Mouse (Mus musculus) frontal cortex, postnatal 10 days (tissue): ENCODE results near the gene Slc6a2.

ENCODE experiments used
- DNase-seq, 2 experiments: peaks; one replicate each; pipeline ENCODE4 v3.0.0; 2022; ENCODE audit warnings: low spot score in 2 of 2, mixed read lengths in 1 of 2

Slc6a2 gene

DNA sequence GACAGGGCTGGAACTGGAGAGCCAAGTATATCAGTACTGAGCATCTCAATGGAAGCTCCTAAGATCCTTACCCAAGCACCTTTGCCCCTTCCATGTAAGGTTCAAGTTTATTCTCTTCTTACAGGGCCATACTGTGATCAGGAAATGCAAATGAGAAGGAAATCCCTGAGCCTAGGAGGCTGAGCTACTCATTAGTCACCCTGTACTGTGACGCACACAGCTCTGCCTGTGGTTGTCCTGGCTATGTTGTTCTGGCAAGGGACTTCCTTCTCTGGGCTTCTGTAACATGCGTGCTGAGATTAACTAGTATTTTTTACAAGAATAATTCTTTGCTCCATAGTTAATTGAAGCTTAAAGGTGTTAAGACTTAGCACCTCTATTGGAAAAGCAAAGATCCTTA, 70.8 kb downstream of the Slc6a2 start:
- no peak for DNase-seq

DNA sequence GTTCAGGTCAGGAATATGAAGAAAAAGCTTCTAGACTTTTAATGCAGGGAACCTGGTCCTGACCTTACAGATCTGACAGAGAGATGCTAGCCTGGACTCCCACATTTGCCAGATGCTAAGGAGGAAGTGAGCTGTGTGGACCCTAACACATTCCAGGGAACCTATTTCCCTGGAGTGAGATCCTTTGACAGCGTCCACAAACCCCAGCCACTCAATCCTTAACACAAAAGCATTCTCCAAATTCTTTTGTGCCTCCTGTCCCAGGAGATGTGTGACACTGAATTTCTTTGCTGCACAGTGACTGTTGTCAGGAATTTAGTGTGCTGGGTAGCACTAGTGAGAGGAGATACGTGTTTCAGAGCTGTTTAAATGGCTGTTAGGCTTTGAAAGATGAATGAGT, 79.0 kb downstream of the Slc6a2 start:
- DNase-seq = no peak

DNA sequence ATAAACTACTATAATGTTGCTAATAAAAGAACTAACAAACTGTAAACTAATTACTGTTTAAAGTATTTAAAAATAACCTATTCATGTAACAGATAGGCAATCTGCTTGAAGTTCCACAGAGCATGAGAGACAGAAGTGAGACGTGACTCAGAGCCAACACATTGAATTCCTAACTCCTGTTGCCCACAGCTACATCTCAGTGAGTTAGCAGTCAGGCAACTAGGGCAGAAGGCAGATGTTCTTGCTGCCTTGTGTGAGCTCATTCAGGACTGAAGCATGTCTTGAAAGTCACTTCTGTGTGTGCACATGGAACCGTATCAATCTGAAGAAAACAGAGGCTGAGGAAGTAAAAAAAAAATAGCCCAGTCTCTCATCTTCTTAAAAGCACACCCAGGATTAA, 80.4 kb downstream of the Slc6a2 start:
- DNase-seq = peak in 1 of 2 experiments; percentile 18

DNA sequence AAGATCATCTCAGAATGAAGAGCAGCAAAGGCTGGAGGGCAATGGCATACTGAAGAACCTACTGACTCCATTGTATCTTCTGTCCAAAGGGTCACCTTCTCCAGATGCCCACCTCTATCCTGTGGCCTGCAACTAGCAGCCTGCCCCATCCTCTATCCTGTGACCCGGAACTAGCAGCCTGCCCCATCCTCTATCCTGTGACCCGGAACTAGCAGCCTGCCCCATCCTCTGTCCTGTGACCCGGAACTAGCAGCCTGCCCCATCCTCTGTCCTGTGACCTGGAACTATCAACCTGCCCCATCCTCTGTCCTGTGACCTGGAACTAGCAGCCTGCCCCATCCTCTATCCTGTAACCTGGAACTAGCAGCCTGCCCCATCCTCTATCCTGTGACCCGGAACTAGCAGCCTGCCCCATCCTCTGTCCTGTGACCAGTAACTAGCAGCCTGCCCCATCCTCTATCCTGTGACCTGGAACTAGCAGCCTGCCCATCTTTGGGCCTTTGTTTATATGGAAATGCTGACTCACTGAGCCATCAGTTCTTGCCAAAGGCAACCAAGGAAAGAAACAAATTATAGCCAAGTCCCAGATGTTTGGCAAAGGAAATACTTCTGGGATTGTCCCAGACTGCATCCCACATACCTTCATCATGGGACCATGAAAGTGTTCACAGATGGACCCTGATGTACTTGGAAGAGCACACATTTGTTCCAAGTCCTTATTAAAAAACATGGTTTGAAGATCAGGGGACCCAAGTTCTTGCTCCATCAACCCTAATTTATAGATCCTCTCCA, 81.1 kb downstream of the Slc6a2 start:
- no peak for DNase-seq

DNA sequence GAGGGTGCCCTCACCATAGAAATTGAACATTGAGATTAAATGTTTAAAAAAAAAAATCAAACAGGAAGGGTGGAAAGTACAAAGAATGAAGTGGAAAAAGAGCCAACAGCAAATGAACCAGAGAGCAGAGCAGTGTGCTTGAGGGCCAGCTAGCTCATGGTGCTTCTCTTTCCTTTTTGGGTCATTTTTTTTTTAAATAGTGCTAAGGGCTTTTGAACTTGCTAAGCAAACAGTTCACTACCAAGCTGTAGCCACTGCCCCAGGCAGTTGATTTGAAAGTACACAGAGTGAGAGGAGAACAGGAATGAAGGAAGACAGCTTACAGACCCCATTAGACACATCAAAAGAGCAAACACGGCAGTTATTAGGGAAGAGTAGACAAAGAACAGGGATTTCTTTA, 83.2 kb downstream of the Slc6a2 start:
- no peak for DNase-seq

DNA sequence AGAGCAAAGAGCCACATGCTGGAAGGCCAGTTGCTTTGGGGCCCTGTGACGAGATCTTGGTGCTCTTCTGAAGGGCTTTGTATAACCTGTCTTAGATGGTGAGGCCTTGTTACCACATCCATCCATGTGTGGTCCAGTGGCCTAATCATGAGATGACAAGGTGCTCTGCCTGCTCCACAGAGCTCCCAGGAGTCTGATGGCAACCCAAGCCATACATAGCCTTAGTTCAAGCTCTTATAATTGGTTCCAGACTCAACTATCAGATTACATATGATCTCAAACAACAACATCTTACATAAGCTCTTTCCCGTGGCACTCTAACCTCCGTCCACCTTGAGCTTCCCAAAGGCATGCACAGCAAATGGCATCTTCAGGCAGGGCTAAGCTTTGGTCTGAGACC, 88.2 kb downstream of the Slc6a2 start, which contains the start of gene Ces1a:
TSS of gene Ces1a (minus strand) at position 101 of the 400 bp plus-strand sequence.
- no peak for DNase-seq

DNA sequence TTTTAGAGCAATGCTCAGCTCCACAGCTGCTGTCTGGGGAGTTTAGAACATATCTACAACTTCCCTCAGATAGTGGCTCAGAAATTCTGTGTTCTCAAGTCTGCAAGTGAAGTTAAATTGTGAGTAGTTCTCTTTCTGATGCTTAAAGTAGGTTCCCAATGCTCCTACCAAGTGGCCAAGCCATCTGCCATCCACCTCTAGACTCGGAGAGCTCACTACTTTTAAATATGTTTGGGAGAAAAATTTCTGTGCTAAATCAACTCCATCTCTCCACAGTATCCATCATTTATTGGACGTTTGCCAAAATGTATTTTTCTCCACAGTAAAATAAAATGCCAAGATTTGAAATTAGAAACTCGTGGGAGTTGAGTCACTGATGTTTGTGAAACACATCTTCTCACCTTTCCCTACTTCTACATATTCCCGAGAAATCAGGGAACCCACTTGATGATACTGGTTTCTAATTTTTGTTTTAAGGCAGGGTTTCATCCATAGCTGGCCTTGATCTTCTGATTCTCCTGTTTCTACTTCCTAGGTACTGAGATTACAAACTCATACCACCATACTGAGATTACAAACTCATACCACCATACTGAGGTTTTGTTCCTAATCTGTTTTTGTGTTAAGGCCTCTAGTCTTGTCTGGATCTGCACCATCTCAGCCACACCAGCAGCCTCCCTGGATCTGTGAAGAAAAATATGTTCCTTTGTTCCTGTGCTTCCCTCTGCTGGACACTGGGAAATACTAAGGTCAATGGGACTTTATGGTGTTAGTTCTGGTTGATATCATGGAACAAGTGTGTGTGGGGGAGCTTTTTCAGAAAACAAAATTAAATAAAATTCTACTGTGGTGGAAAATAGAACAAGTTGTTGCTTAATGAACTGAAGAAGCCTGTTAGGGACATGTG, 88.9 kb downstream of the Slc6a2 start:
- DNase-seq = peak in 1 of 2 experiments; percentile 14
